Mouse (Mus musculus) stomach, embryonic 14.5 days (tissue): Measurements from ENCODE around the gene Iqcn. TPM values are rescaled to one million over a fixed set of nuclear protein-coding genes. Genes with fewer than 3 reads are reported as not detected.

Experiments
- ATAC-seq: fragments of 200-750 bp; cut with Nextera tagmentation; 2 replicates; pipeline ENCODE4 v1.8.0; 2017; ENCODE audit warnings: low read depth, moderate TSS enrichment; ENCODE audit not compliant: insufficient number of reproducible peaks, insufficient read depth, low FRiP score
- H3K27ac ChIP-seq: fragments of 300-500 bp; sonication (generic); 2 replicates; pipeline ENCODE4 v1.5.1; 2014; ENCODE audit warnings: mild to moderate bottlenecking, low read length, moderate library complexity, mixed read lengths
- H3K27me3 ChIP-seq: fragments of 300-500 bp; sonication (generic); 2 replicates; pipeline ENCODE4 v1.6.1; 2014; ENCODE audit warnings: low read length, control low read depth, mixed read lengths; ENCODE audit not compliant: control insufficient read depth, insufficient read depth
- H3K36me3 ChIP-seq: fragments of 300-500 bp; sonication (generic); 2 replicates; pipeline ENCODE4 v1.6.1; 2014; ENCODE audit warnings: mild to moderate bottlenecking, control low read depth, low read length, moderate library complexity, mixed read lengths; ENCODE audit not compliant: control insufficient read depth, insufficient read depth
- H3K4me1 ChIP-seq: fragments of 300-500 bp; sonication (generic); 2 replicates; pipeline ENCODE4 v1.6.1; 2014; ENCODE audit warnings: low read length, control low read depth, mixed read lengths; ENCODE audit not compliant: control insufficient read depth, insufficient read depth
- H3K4me2 ChIP-seq: fragments of 300-500 bp; sonication (generic); replicated peaks from 2 replicates; pipeline ENCODE4 v1.6.1; 2014; ENCODE audit warnings: low read depth, low read length, control low read depth
- H3K4me3 ChIP-seq: fragments of 300-500 bp; sonication (generic); 2 replicates; pipeline ENCODE4 v1.5.1; 2014; ENCODE audit warnings: low read depth, low read length, control low read depth
- H3K9ac ChIP-seq: fragments of 300-500 bp; sonication (generic); replicated peaks from 2 replicates; pipeline ENCODE4 v1.6.1; 2014; ENCODE audit warnings: low read depth, mild to moderate bottlenecking, control low read depth, low read length, moderate library complexity, mixed read lengths
- H3K9me3 ChIP-seq: fragments of 300-500 bp; sonication (generic); 2 replicates; pipeline ENCODE4 v1.6.1; 2016; ENCODE audit warnings: low read depth, low read length, control low read depth; ENCODE audit not compliant: control insufficient read depth
- WGBS: fragments of 180-500 bp; shearing (Covaris S2); extraction: QIAGEN DNeasy Blood & Tissue Kit; methylation state at CpG from one replicate; pipeline ENCODE4 v1.1.7; 2014; 5-methylcytosine and 5-hydroxymethylcytosine counted together
- polyA plus RNA-seq: library from polyadenylated mRNA; unstranded; fragments of >200 nt; fragmentation: Nextera tagmentation; extraction: Ambion mirVana; gene quantifications from 2 replicates; pipeline ENCODE4 v1.2.1, GENCODE M21; 2014

The Iqcn gene
- polyA plus RNA-seq = 0.06 and 0.10 TPM in 2 replicates

DNA sequence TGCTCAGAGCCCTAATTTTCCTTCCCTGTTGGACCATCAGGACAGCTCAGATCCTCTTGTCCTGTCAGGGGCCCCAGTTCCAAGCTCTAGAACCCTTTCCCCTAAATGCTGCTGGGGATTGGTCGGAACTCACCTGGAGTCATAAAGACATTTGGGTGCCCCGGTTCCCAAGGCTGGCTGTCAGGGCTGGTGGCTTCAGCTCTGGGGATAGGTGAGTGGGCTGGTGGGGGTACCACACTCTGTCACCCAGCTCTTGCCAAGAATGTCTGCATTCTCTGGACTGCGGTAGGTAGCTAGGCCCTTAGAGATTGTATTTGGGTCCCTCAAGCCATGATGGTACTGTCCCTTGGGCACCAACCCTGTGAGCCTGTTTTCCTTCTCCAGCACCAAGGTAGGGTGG lies at the start of gene Iqcn:
Gene Iqcn, plus strand, starts transcription at position 171 of the 400 bp plus-strand sequence.
- H3K9ac ChIP-seq = no peak within 1 kb of the TSS
- no peaks in the 10 kb centered on the region for H3K27me3 ChIP-seq
- no peak within 1 kb of the TSS for H3K4me3 ChIP-seq
- ATAC-seq = no peak
- no peaks in the 10 kb centered on the region for H3K9me3 ChIP-seq
- H3K4me1 ChIP-seq = peaks cover 16% of the 10 kb centered on the region
- H3K36me3 ChIP-seq = peaks cover 6% of the 10 kb centered on the region
- no peak within 1 kb of the TSS for H3K27ac ChIP-seq
- 93% methylated on average over 3 of the region's 3 CpGs for WGBS
- H3K4me2 ChIP-seq = peak within 1 kb of the TSS; percentile 61; the same call in 1 of the 2 replicates

- ATAC-seq = no peak
- Histone ChIP-seq H3K4me2 (no peak overlapping the region), H3K36me3 (peaks cover 48% of the 10 kb centered on the region), H3K4me1 (peaks cover 19% of the 10 kb centered on the region), H3K4me3 (no peak overlapping the region), H3K9ac (no peak overlapping the region), H3K27me3 (no peaks in the 10 kb centered on the region), H3K27ac (no peak overlapping the region), H3K9me3 (no peaks in the 10 kb centered on the region)
- WGBS = 73% methylated on average over 1 of the region's 1 CpGs
These were observed 49.1 kb upstream of the Iqcn start for GRCm38 (mm10) chr8:70654121-70654520.

- Histone ChIP-seq H3K27me3 (no peaks in the 10 kb centered on the region), H3K4me2 (no peak overlapping the region), H3K9me3 (no peaks in the 10 kb centered on the region), H3K27ac (no peak overlapping the region; the same call in 1 of the 2 replicates), H3K4me3 (no peak overlapping the region), H3K4me1 (peaks cover 16% of the 10 kb centered on the region), H3K36me3 (peaks cover 40% of the 10 kb centered on the region), H3K9ac (no peak overlapping the region)
- WGBS = 52% methylated on average over 2 of the region's 2 CpGs
- no peak for ATAC-seq
These were observed 47.8 kb upstream of the Iqcn start for GRCm38 (mm10) chr8:70655469-70655868.

- Histone ChIP-seq H3K4me2 (no peak overlapping the region), H3K4me3 (no peak overlapping the region), H3K4me1 (peaks cover 18% of the 10 kb centered on the region), H3K27me3 (no peaks in the 10 kb centered on the region), H3K9ac (0 out of 2 replicates have a peak overlapping the region, but pooled peaks have one; percentile 6), H3K27ac (peak overlapping the region; percentile 55; the same call in 1 of the 2 replicates), H3K36me3 (peaks cover 38% of the 10 kb centered on the region), H3K9me3 (no peaks in the 10 kb centered on the region)
- WGBS = 70% methylated on average over 13 of the region's 13 CpGs
- ATAC-seq = no peak
These were observed 47.0 kb upstream of the Iqcn start for GRCm38 (mm10) chr8:70656193-70656790.

- 96% methylated on average over 3 of the region's 3 CpGs for WGBS
These were observed 46.0 kb upstream of the Iqcn start for GRCm38 (mm10) chr8:70657214-70657613.

DNA sequence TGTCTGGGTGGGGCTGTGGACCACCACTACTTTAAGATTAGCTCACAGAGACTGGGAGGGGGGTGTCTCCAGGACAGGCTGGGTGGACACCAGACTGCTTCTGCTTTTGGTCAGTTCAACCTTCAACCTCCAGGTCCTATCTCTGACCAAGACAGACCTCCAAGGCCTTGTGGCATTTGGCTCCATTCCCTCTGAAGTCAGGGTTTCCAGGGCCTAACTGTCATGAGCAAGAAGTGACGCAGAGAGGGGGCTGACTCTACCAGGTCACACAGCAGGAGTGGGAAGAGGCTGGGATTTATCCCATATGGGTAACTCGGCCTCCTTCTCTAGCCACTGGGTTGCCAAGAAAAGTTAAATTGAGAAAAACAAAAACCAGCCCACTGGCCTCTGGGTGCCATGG lies 45.5 kb upstream of the Iqcn start:
- WGBS = 84% methylated on average over 2 of the region's 2 CpGs
- H3K4me3 ChIP-seq = peak overlapping the region; percentile 78; the same call in 1 of the 2 replicates
- H3K36me3 ChIP-seq = peaks cover 27% of the 10 kb centered on the region
- H3K4me1 ChIP-seq = peaks cover 18% of the 10 kb centered on the region
- no peak overlapping the region for H3K27ac ChIP-seq
- no peak for ATAC-seq
- H3K4me2 ChIP-seq = peak overlapping the region; percentile 92; the same call in 1 of the 2 replicates
- no peaks in the 10 kb centered on the region for H3K9me3 ChIP-seq
- no peaks in the 10 kb centered on the region for H3K27me3 ChIP-seq
- H3K9ac ChIP-seq = no peak overlapping the region

More at GRCm38 (mm10) chr8:70657214-70657613, 46.0 kb upstream of the Iqcn start:
- Histone ChIP-seq H3K4me1 (peaks cover 18% of the 10 kb centered on the region), H3K27me3 (no peaks in the 10 kb centered on the region), H3K9ac (no peak overlapping the region), H3K4me2 (no peak overlapping the region), H3K4me3 (no peak overlapping the region), H3K27ac (peak overlapping the region; percentile 33; the same call in 1 of the 2 replicates), H3K36me3 (peaks cover 29% of the 10 kb centered on the region), H3K9me3 (no peaks in the 10 kb centered on the region)
- no peak for ATAC-seq

DNA sequence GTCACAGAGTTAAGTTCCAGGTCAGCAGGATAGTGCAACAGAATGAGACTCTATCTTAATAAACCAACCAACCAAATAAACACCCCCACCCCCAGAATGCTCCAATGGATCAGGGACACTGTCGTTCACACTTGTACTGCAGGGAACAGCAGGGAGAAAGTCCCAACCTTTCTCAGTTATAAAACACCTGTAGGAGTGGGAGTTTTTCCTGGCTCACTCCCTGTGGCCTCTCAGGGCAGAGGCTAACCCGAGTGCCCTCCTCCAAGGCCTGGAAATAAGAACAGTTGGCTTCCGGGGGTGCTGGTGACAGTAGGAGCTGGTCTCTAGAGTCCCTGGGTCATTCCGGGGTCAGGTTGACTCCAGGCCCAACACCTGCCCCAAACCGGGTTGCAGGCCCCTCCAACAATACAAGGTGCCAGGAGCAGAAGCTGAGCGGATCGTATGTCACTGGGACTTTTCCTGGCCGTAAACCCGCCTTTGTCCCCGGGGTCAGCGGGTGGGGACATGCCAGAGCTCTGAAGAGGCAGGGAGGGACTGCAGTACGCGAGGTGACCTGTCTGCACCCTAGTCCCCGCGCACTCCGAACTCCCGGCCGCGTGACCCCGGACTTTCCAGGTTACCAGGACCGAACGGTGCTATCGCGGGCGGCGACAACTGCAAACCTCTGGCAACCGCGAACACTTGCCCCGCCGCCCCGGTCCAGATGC lies 44.2 kb upstream of the Iqcn start:
- Histone ChIP-seq H3K4me1 (peaks cover 18% of the 10 kb centered on the region), H3K9me3 (no peaks in the 10 kb centered on the region), H3K9ac (peak overlapping the region; percentile 78), H3K4me2 (peak overlapping the region; percentile 92), H3K27me3 (no peaks in the 10 kb centered on the region), H3K4me3 (peak overlapping the region; percentile 78), H3K27ac (peak overlapping the region; percentile 67), H3K36me3 (peaks cover 27% of the 10 kb centered on the region)
- under 1% methylated on average over 31 of the region's 31 CpGs for WGBS
- no peak; the same call in 1 of the 2 replicates for ATAC-seq

GRCm38 (mm10) chr8:70659604-70660272 lies 43.5 kb upstream of the Iqcn start:
- ATAC-seq = peak; percentile 96
- Histone ChIP-seq H3K9me3 (no peaks in the 10 kb centered on the region), H3K27ac (peak overlapping the region; percentile 74), H3K4me2 (peak overlapping the region; percentile 92), H3K36me3 (peaks cover 24% of the 10 kb centered on the region), H3K4me1 (peaks cover 18% of the 10 kb centered on the region), H3K4me3 (peak overlapping the region; percentile 78), H3K27me3 (no peaks in the 10 kb centered on the region), H3K9ac (peak overlapping the region; percentile 78)
- 1% methylated on average over 42 of the region's 44 CpGs for WGBS
